Mouse (Mus musculus) heart, embryonic 14.5 days (tissue): ENCODE results near the gene Obsl1. TPM values are rescaled to one million over a fixed set of nuclear protein-coding genes. Genes with fewer than 3 reads are reported as not detected.

Experiments used
- ATAC-seq: fragments of 200-750 bp; cut with Nextera tagmentation; 2 replicates; pipeline ENCODE4 v1.8.0; 2017; ENCODE audit warnings: low read depth, moderate TSS enrichment; ENCODE audit not compliant: insufficient number of reproducible peaks, insufficient read depth, low FRiP score
- H3K27ac ChIP-seq, 2 experiments: fragments of 200-500 bp in 1 of 2; fragments of 300-500 bp in 1 of 2; sonication (generic) in 1 of 2; replicated peaks in 1 of 2; 2 replicates each; pipeline ENCODE4 v1.5.1; 2012 to 2014; ENCODE audit warnings: low read depth in 2 of 2, low read length in 2 of 2, control low read depth in 1 of 2, mild to moderate bottlenecking in 1 of 2, mixed read lengths in 1 of 2; ENCODE audit not compliant: control insufficient read depth in 1 of 2, insufficient read depth in 1 of 2
- H3K27me3 ChIP-seq: fragments of 300-500 bp; sonication (generic); 2 replicates; pipeline ENCODE4 v1.6.1; 2014; ENCODE audit warnings: mild to moderate bottlenecking, low read length, control low read depth; ENCODE audit not compliant: control insufficient read depth, insufficient read depth
- H3K36me3 ChIP-seq: fragments of 300-500 bp; sonication (generic); 2 replicates; pipeline ENCODE4 v1.6.1; 2014; ENCODE audit warnings: mild to moderate bottlenecking, control low read depth, low read length, mixed read lengths; ENCODE audit not compliant: control insufficient read depth, insufficient read depth
- H3K4me1 ChIP-seq, 2 experiments: fragments of 200-500 bp in 1 of 2; fragments of 300-500 bp in 1 of 2; sonication (generic) in 1 of 2; 2 replicates each; pipeline ENCODE4 v1.6.1; 2012 to 2014; ENCODE audit warnings: low read length in 2 of 2, control low read depth in 1 of 2, mixed read lengths in 1 of 2; ENCODE audit not compliant: control insufficient read depth in 2 of 2, insufficient read depth in 2 of 2
- H3K4me2 ChIP-seq: fragments of 300-500 bp; sonication (generic); 2 replicates; pipeline ENCODE4 v1.6.1; 2014; ENCODE audit warnings: mild to moderate bottlenecking, low read length
- H3K4me3 ChIP-seq, 2 experiments: fragments of 200-500 bp in 1 of 2; fragments of 300-500 bp in 1 of 2; sonication (generic) in 1 of 2; 2 replicates each; pipeline ENCODE4 v1.5.1; 2012 to 2014; ENCODE audit warnings: low read length in 2 of 2, mild to moderate bottlenecking in 2 of 2, control low read depth in 1 of 2, low read depth in 1 of 2, moderate library complexity in 1 of 2; ENCODE audit not compliant: control insufficient read depth in 1 of 2, insufficient read depth in 1 of 2
- H3K9ac ChIP-seq: fragments of 300-500 bp; sonication (generic); 2 replicates; pipeline ENCODE4 v1.6.1; 2014; ENCODE audit warnings: mild to moderate bottlenecking, low read length
- H3K9me3 ChIP-seq: fragments of 300-500 bp; sonication (generic); 2 replicates; pipeline ENCODE4 v1.6.1; 2016; ENCODE audit warnings: low read length, control low read depth; ENCODE audit not compliant: control insufficient read depth
- WGBS: fragments of 180-500 bp; shearing (Covaris S2); extraction: QIAGEN DNeasy Blood & Tissue Kit; methylation state at CpG from one replicate; pipeline ENCODE4 v1.1.7; 2014; 5-methylcytosine and 5-hydroxymethylcytosine counted together
- polyA plus RNA-seq: library from polyadenylated mRNA; unstranded; fragments of >200 nt; fragmentation: Nextera tagmentation; extraction: Ambion mirVana; gene quantifications from 2 replicates; pipeline ENCODE4 v1.2.1, GENCODE M21; 2014

Gene Obsl1
- polyA plus RNA-seq = 109 and 124 TPM in 2 replicates

GRCm38 (mm10) chr1:75505956-75506831 lies at the start of gene Obsl1:
Gene Obsl1, minus strand, starts transcription at chr1:75506452.
- Histone ChIP-seq H3K9me3 (no peaks in the 10 kb centered on the region), H3K4me2 (peak within 1 kb of the TSS; percentile 84), H3K4me3 (peak within 1 kb of the TSS; percentile 77 to 93), H3K27me3 (no peaks in the 10 kb centered on the region), H3K4me1 (peaks cover 40 to 54% of the 10 kb centered on the region in 2 experiments), H3K9ac (peak within 1 kb of the TSS; percentile 100), H3K27ac (peak within 1 kb of the TSS; percentile 87 to 100), H3K36me3 (peaks cover 28% of the 10 kb centered on the region)
- ATAC-seq = peak; percentile 92
- under 1% methylated on average over 65 of the region's 65 CpGs for WGBS

GRCm38 (mm10) chr1:75555680-75556079 lies 49.4 kb upstream of the Obsl1 start:
- peaks cover 80% of the 10 kb centered on the region for H3K36me3 ChIP-seq
- no peak overlapping the region for H3K27ac ChIP-seq
- H3K4me3 ChIP-seq = no peak overlapping the region
- 0 out of 2 replicates have a peak, but pooled peaks cover 3% of the 10 kb centered on the region for H3K27me3 ChIP-seq
- H3K9ac ChIP-seq = no peak overlapping the region
- peaks cover 10 to 21% of the 10 kb centered on the region in 2 experiments for H3K4me1 ChIP-seq
- 84% methylated on average over 7 of the region's 7 CpGs for WGBS
- ATAC-seq = no peak
- H3K9me3 ChIP-seq = no peaks in the 10 kb centered on the region
- no peak overlapping the region for H3K4me2 ChIP-seq

- H3K27ac ChIP-seq = no peak overlapping the region
- H3K4me1 ChIP-seq = peaks cover 19 to 31% of the 10 kb centered on the region in 2 experiments
- ATAC-seq = no peak
- H3K4me3 ChIP-seq = no peak overlapping the region
- H3K27me3 ChIP-seq = no peaks in the 10 kb centered on the region
- H3K4me2 ChIP-seq = no peak overlapping the region
- no peaks in the 10 kb centered on the region for H3K9me3 ChIP-seq
- H3K9ac ChIP-seq = no peak overlapping the region
- H3K36me3 ChIP-seq = peaks cover 64% of the 10 kb centered on the region
- 80% methylated on average over 15 of the region's 15 CpGs for WGBS
These were observed 44.3 kb upstream of the Obsl1 start for GRCm38 (mm10) chr1:75550586-75550985.

- Histone ChIP-seq H3K27ac (peak overlapping the region; percentile 35 to 64; a peak in 3 of 4 replicates), H3K4me3 (no peak overlapping the region), H3K36me3 (peaks cover 54% of the 10 kb centered on the region), H3K4me2 (peak overlapping the region; percentile 29), H3K9ac (peak overlapping the region; percentile 50; the same call in 1 of the 2 replicates), H3K4me1 (peaks cover 22 to 35% of the 10 kb centered on the region in 2 experiments), H3K27me3 (no peaks in the 10 kb centered on the region), H3K9me3 (no peaks in the 10 kb centered on the region)
- WGBS = 47% methylated on average over 17 of the region's 17 CpGs
- no peak for ATAC-seq
These were observed 43.3 kb upstream of the Obsl1 start for GRCm38 (mm10) chr1:75549289-75550279.

GRCm38 (mm10) chr1:75548871-75549270 lies 42.6 kb upstream of the Obsl1 start:
- Histone ChIP-seq H3K36me3 (peaks cover 47% of the 10 kb centered on the region), H3K9me3 (no peaks in the 10 kb centered on the region), H3K27ac (peak overlapping the region in 1 of 2 experiments; percentile 64; a peak in 2 of 4 replicates), H3K9ac (peak overlapping the region; percentile 50; the same call in 1 of the 2 replicates), H3K4me1 (peaks cover 22 to 35% of the 10 kb centered on the region in 2 experiments), H3K27me3 (no peaks in the 10 kb centered on the region), H3K4me2 (peak overlapping the region; percentile 29; the same call in 1 of the 2 replicates), H3K4me3 (no peak overlapping the region)
- no peak for ATAC-seq
- WGBS = 85% methylated on average over 17 of the region's 17 CpGs

- H3K4me3 ChIP-seq = no peak overlapping the region
- H3K4me1 ChIP-seq = peaks cover 22 to 35% of the 10 kb centered on the region in 2 experiments
- ATAC-seq = no peak
- H3K4me2 ChIP-seq = no peak overlapping the region
- no peaks in the 10 kb centered on the region for H3K27me3 ChIP-seq
- WGBS = 89% methylated on average over 3 of the region's 3 CpGs
- H3K27ac ChIP-seq = 0 out of 4 replicates have a peak overlapping the region, but pooled peaks of 1 of the 2 experiments have one; percentile 64
- H3K9me3 ChIP-seq = no peaks in the 10 kb centered on the region
- H3K9ac ChIP-seq = no peak overlapping the region
- H3K36me3 ChIP-seq = peaks cover 39% of the 10 kb centered on the region
These were observed 41.8 kb upstream of the Obsl1 start for GRCm38 (mm10) chr1:75548083-75548482.

DNA sequence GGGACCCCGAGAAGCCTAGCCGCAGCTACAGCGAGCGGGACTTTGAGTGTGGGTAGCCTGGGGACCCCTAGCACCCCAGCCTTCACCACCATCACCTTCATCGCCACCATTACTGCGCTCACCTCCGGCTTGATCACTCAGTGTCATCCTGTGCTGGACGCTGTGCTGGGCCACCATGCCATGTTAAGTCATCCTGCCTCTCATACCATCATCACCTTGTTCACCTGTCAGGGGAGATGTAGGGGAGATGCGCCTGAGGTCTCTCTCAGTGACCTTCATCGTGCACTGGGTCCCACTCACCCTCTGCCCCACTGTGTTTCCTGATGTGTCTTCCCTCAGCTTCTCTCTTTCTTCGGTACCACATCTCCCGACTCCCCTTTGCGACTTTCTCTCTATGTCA lies 41.1 kb upstream of the Obsl1 start:
- H3K9me3 ChIP-seq = no peaks in the 10 kb centered on the region
- H3K27me3 ChIP-seq = no peaks in the 10 kb centered on the region
- 93% methylated on average over 13 of the region's 13 CpGs for WGBS
- H3K9ac ChIP-seq = peak overlapping the region; percentile 79; the same call in 1 of the 2 replicates
- peak overlapping the region in 1 of 2 experiments; percentile 88; a peak in 2 of 4 replicates for H3K27ac ChIP-seq
- peak overlapping the region in 1 of 2 experiments; percentile 54; a peak in 1 of 4 replicates for H3K4me3 ChIP-seq
- H3K36me3 ChIP-seq = peaks cover 32% of the 10 kb centered on the region
- H3K4me1 ChIP-seq = peaks cover 22 to 35% of the 10 kb centered on the region in 2 experiments
- H3K4me2 ChIP-seq = peak overlapping the region; percentile 78
- no peak for ATAC-seq
